Mouse (Mus musculus): Measurements from ENCODE around the gene Ippk. TPM values are rescaled to one million over a fixed set of nuclear protein-coding genes. Genes with fewer than 3 reads are reported as not detected.

Gene Ippk
- polyA plus RNA-seq, 1 experiment from 2014 or later: 14.6 TPM

- DNase-seq (ENCODE audit: low spot score) (no peak), ATAC-seq (ENCODE audit: insufficient number of reproducible peaks, low FRiP score, low TSS enrichment, low read depth) (no peak)
- no peak overlapping the region for H3K9ac ChIP-seq (ENCODE audit: low read length)
- no peak overlapping the region for H3K4me3 ChIP-seq (ENCODE audit: low read depth, low read length)
- H3K4me1 ChIP-seq (ENCODE audit: control insufficient read depth, insufficient read depth, low read length): no peaks in the 10 kb centered on the region
- no peaks in the 10 kb centered on the region for H3K27me3 ChIP-seq (ENCODE audit: control insufficient read depth, insufficient read depth, low read length)
- no peak overlapping the region for H3K27ac ChIP-seq (replicated peaks; ENCODE audit: low read depth, low read length)
- no peaks in the 10 kb centered on the region; the same call in 1 of the 2 replicates for H3K36me3 ChIP-seq (ENCODE audit: control insufficient read depth, insufficient read depth, low read length)
- no peak overlapping the region for H3K4me2 ChIP-seq (ENCODE audit: low read depth, severe bottlenecking)
- 81% methylated on average over 4 of the region's 4 CpGs for WGBS
- no peaks in the 10 kb centered on the region for H3K9me3 ChIP-seq (ENCODE audit: control insufficient read depth, low read length)
Observed at GRCm38 (mm10) chr13:49436170-49436569, 15.1 kb downstream of the Ippk start.

- DNase-seq (ENCODE audit: low spot score) (no peak), ATAC-seq (ENCODE audit: insufficient number of reproducible peaks, low FRiP score, low TSS enrichment, low read depth) (no peak)
- Histone ChIP-seq H3K27me3 (ENCODE audit: control insufficient read depth, insufficient read depth, low read length) (no peaks in the 10 kb centered on the region), H3K4me2 (ENCODE audit: low read depth, severe bottlenecking) (no peak overlapping the region), H3K9ac (ENCODE audit: low read length) (no peak overlapping the region), H3K9me3 (ENCODE audit: control insufficient read depth, low read length) (no peaks in the 10 kb centered on the region), H3K27ac (replicated peaks; ENCODE audit: low read depth, low read length) (no peak overlapping the region), H3K4me1 (ENCODE audit: control insufficient read depth, insufficient read depth, low read length) (no peaks in the 10 kb centered on the region), H3K36me3 (ENCODE audit: control insufficient read depth, insufficient read depth, low read length) (peaks cover 6% of the 10 kb centered on the region; the same call in 1 of the 2 replicates), H3K4me3 (ENCODE audit: low read depth, low read length) (no peak overlapping the region)
- 89% methylated on average over 6 of the region's 6 CpGs for WGBS
Observed at GRCm38 (mm10) chr13:49444451-49444850, 23.4 kb downstream of the Ippk start.

- no peaks in the 10 kb centered on the region; the same call in 1 of the 2 replicates for H3K36me3 ChIP-seq (ENCODE audit: control insufficient read depth, insufficient read depth, low read length)
- ATAC-seq (ENCODE audit: insufficient number of reproducible peaks, low FRiP score, low TSS enrichment, low read depth): peak; percentile 57; the same call in 1 of the 2 replicates
- 56% methylated on average over 5 of the region's 5 CpGs for WGBS
- no peaks in the 10 kb centered on the region for H3K4me1 ChIP-seq (ENCODE audit: control insufficient read depth, insufficient read depth, low read length)
- no peak overlapping the region for H3K27ac ChIP-seq (replicated peaks; ENCODE audit: low read depth, low read length)
- H3K27me3 ChIP-seq (ENCODE audit: control insufficient read depth, insufficient read depth, low read length): no peaks in the 10 kb centered on the region
- no peak overlapping the region for H3K4me3 ChIP-seq (ENCODE audit: low read depth, low read length)
- no peak overlapping the region for H3K4me2 ChIP-seq (ENCODE audit: low read depth, severe bottlenecking)
- H3K9me3 ChIP-seq (ENCODE audit: control insufficient read depth, low read length): no peaks in the 10 kb centered on the region
- 0 out of 2 replicates have a peak overlapping the region, but pooled peaks have one; percentile 12 for H3K9ac ChIP-seq (ENCODE audit: low read length)
- DNase-seq (ENCODE audit: low spot score): peak; percentile 87
Observed at GRCm38 (mm10) chr13:49449318-49449749, 28.3 kb downstream of the Ippk start.

- H3K9me3 ChIP-seq (ENCODE audit: control insufficient read depth, low read length): no peaks in the 10 kb centered on the region
- H3K27me3 ChIP-seq (ENCODE audit: control insufficient read depth, insufficient read depth, low read length): no peaks in the 10 kb centered on the region
- H3K4me2 ChIP-seq (ENCODE audit: low read depth, severe bottlenecking): no peak overlapping the region
- 90% methylated on average over 4 of the region's 4 CpGs for WGBS
- no peak overlapping the region for H3K4me3 ChIP-seq (ENCODE audit: low read depth, low read length)
- no peak overlapping the region for H3K27ac ChIP-seq (replicated peaks; ENCODE audit: low read depth, low read length)
- H3K4me1 ChIP-seq (ENCODE audit: control insufficient read depth, insufficient read depth, low read length): no peaks in the 10 kb centered on the region
- peaks cover 11% of the 10 kb centered on the region; the same call in 1 of the 2 replicates for H3K36me3 ChIP-seq (ENCODE audit: control insufficient read depth, insufficient read depth, low read length)
- DNase-seq (ENCODE audit: low spot score): no peak
- H3K9ac ChIP-seq (ENCODE audit: low read length): no peak overlapping the region
- ATAC-seq (ENCODE audit: insufficient number of reproducible peaks, low FRiP score, low TSS enrichment, low read depth): no peak
Observed at GRCm38 (mm10) chr13:49460276-49460675, 39.2 kb downstream of the Ippk start.

GRCm38 (mm10) chr13:49460692-49461414 lies 39.8 kb downstream of the Ippk start:
- ATAC-seq (ENCODE audit: insufficient number of reproducible peaks, low FRiP score, low TSS enrichment, low read depth) (no peak), DNase-seq (ENCODE audit: low spot score) (no peak)
- Histone ChIP-seq H3K27me3 (ENCODE audit: control insufficient read depth, insufficient read depth, low read length) (no peaks in the 10 kb centered on the region), H3K9ac (ENCODE audit: low read length) (no peak overlapping the region), H3K4me2 (ENCODE audit: low read depth, severe bottlenecking) (no peak overlapping the region), H3K36me3 (ENCODE audit: control insufficient read depth, insufficient read depth, low read length) (peaks cover 13% of the 10 kb centered on the region; the same call in 1 of the 2 replicates), H3K4me3 (ENCODE audit: low read depth, low read length) (no peak overlapping the region), H3K27ac (replicated peaks; ENCODE audit: low read depth, low read length) (no peak overlapping the region), H3K4me1 (ENCODE audit: control insufficient read depth, insufficient read depth, low read length) (no peaks in the 10 kb centered on the region), H3K9me3 (ENCODE audit: control insufficient read depth, low read length) (no peaks in the 10 kb centered on the region)
- WGBS: 88% methylated on average over 5 of the region's 5 CpGs

- no peaks in the 10 kb centered on the region for H3K9me3 ChIP-seq (ENCODE audit: control insufficient read depth, low read length)
- H3K27ac ChIP-seq (replicated peaks; ENCODE audit: low read depth, low read length): no peak overlapping the region
- no peaks in the 10 kb centered on the region for H3K4me1 ChIP-seq (ENCODE audit: control insufficient read depth, insufficient read depth, low read length)
- peaks cover 13% of the 10 kb centered on the region; the same call in 1 of the 2 replicates for H3K36me3 ChIP-seq (ENCODE audit: control insufficient read depth, insufficient read depth, low read length)
- no peak overlapping the region for H3K4me3 ChIP-seq (ENCODE audit: low read depth, low read length)
- no peaks in the 10 kb centered on the region for H3K27me3 ChIP-seq (ENCODE audit: control insufficient read depth, insufficient read depth, low read length)
- no peak for DNase-seq (ENCODE audit: low spot score)
- H3K4me2 ChIP-seq (ENCODE audit: low read depth, severe bottlenecking): no peak overlapping the region
- no peak for ATAC-seq (ENCODE audit: insufficient number of reproducible peaks, low FRiP score, low TSS enrichment, low read depth)
- WGBS: 91% methylated on average over 15 of the region's 15 CpGs
- no peak overlapping the region for H3K9ac ChIP-seq (ENCODE audit: low read length)
Observed at GRCm38 (mm10) chr13:49461458-49462132, 40.5 kb downstream of the Ippk start.

GRCm38 (mm10) chr13:49462921-49463320 lies 41.9 kb downstream of the Ippk start:
- WGBS: 96% methylated on average over 2 of the region's 2 CpGs
- DNase-seq (ENCODE audit: low spot score): no peak
- no peak overlapping the region for H3K27ac ChIP-seq (replicated peaks; ENCODE audit: low read depth, low read length)
- no peaks in the 10 kb centered on the region for H3K4me1 ChIP-seq (ENCODE audit: control insufficient read depth, insufficient read depth, low read length)
- H3K4me2 ChIP-seq (ENCODE audit: low read depth, severe bottlenecking): no peak overlapping the region
- peaks cover 13% of the 10 kb centered on the region; the same call in 1 of the 2 replicates for H3K36me3 ChIP-seq (ENCODE audit: control insufficient read depth, insufficient read depth, low read length)
- H3K9ac ChIP-seq (ENCODE audit: low read length): no peak overlapping the region
- H3K27me3 ChIP-seq (ENCODE audit: control insufficient read depth, insufficient read depth, low read length): no peaks in the 10 kb centered on the region
- H3K4me3 ChIP-seq (ENCODE audit: low read depth, low read length): no peak overlapping the region
- H3K9me3 ChIP-seq (ENCODE audit: control insufficient read depth, low read length): no peaks in the 10 kb centered on the region
- no peak for ATAC-seq (ENCODE audit: insufficient number of reproducible peaks, low FRiP score, low TSS enrichment, low read depth)

GRCm38 (mm10) chr13:49465875-49466274 lies 44.8 kb downstream of the Ippk start:
- H3K4me1 ChIP-seq (ENCODE audit: control insufficient read depth, insufficient read depth, low read length): no peaks in the 10 kb centered on the region
- H3K9ac ChIP-seq (ENCODE audit: low read length): no peak overlapping the region
- ATAC-seq (ENCODE audit: insufficient number of reproducible peaks, low FRiP score, low TSS enrichment, low read depth) (no peak), DNase-seq (ENCODE audit: low spot score) (no peak)
- peaks cover 13% of the 10 kb centered on the region; the same call in 1 of the 2 replicates for H3K36me3 ChIP-seq (ENCODE audit: control insufficient read depth, insufficient read depth, low read length)
- no peaks in the 10 kb centered on the region for H3K27me3 ChIP-seq (ENCODE audit: control insufficient read depth, insufficient read depth, low read length)
- no peak overlapping the region for H3K4me2 ChIP-seq (ENCODE audit: low read depth, severe bottlenecking)
- 96% methylated on average over 4 of the region's 4 CpGs for WGBS
- H3K9me3 ChIP-seq (ENCODE audit: control insufficient read depth, low read length): no peaks in the 10 kb centered on the region
- H3K27ac ChIP-seq (replicated peaks; ENCODE audit: low read depth, low read length): no peak overlapping the region; the same call in 1 of the 2 replicates
- no peak overlapping the region for H3K4me3 ChIP-seq (ENCODE audit: low read depth, low read length)

Measured in limb, embryonic 11.5 days (tissue).